Mouse (Mus musculus): ENCODE measurements around the gene Gm10160. TPM values are rescaled to one million over a fixed set of nuclear protein-coding genes. Genes with fewer than 3 reads are reported as not detected.
A peak's percentile ranks its signal among the peaks of the same experiment; 100 is the strongest.
"Not testable (repeated sequence)": the region's sequence is repeated elsewhere in the genome, so short reads cannot be mapped to it uniquely, and the experiment has no call there.

Gene Gm10160
- polyA plus RNA-seq, 2 experiments from 2014 or later, result not detected

DNA sequence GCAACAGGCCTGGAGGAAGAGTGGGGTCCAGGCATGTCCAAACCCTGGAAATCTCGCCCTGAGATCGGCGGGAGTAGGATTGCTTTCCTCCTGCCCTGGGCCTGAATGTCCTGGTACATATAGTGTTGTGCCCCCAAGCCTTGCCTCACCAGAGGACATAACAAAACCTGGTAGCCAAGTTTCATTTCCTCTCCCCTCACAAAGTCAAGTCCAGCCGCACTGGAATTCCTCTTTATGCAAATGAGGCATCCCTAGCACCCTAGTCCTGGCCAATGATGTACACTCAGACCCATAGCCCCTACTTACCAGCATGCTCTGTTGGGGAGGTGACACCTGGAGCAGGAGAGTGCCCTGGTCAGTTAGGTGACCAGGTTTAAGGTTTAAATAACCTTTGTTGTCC lies 627 bp upstream of the Gm10160 start:
- ATAC-seq, result no peak

DNA sequence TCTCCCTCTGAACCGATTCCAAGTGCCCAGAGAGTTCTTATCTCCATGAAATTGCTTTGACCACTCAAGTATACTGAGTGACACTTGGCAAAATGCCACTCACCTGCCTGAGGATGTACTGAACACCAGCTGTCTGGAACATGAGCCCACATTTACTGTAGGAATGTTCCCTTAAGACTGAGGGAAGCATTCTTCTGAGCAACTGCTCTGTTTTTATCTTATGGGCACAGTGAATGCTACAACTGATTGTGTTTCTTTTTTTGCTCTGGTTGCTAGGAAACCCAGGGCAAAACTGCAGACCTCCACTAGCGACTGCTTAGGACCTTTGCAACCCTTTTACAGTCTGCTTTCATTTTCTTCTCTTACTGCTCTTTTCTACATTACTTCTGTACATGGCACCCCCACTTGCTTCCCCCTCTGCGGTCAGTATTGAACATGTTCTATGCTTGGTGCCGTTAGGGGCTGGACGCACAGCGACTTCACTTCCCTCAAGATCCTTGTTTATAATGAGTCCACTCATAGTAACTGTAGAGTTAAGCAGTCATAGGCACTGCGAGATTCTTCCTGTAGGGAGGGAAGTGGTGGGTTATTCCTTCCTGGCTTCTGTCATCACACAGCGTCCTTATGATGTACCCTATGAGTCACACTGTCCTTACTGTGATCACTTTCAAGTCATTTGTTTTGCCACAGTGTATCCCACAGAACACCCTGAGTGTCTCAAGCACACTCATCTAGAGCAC lies 856 bp downstream of the Gm10160 start:
- ATAC-seq, result peak; percentile 78

DNA sequence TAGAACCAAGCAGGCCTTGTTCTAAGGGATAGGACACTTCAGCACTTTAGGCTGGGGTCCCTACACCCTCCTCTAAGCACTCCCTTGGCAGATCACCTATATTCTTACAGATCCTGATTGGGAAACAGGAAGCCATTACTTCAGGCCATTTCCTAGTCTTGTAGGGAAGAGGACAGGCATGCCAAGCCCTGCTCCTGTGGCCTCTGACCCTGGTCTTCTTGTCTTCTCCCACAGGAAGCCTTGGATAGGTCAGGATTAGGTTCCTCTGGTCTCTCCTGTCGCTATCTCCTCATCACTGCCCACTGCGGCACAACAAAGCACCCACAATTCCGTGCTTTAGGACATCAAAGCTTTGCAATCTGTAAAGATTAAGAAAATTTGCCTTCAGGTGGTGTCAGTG lies 3.9 kb downstream of the Gm10160 start:
- ATAC-seq, result no peak

DNA sequence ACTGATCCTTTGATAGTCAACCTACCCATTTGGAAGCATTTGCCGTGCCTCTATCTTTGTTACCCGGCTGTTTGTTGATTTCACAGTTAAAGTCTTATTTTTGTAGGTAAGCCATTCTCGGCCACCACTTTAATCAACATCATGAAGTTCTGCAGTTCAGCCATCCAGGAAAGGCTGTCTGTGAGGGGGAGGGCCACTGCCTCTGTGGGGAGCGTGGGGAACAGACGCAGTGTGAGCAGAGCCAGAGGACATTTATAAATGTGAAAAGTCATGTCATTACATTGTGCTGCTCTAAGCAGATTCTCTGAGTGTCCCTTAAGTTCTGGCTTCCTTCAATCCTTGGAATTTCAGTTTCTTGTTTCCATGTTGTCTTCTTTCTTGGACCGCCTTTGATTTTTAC lies 5.4 kb downstream of the Gm10160 start:
- ATAC-seq, result no peak

DNA sequence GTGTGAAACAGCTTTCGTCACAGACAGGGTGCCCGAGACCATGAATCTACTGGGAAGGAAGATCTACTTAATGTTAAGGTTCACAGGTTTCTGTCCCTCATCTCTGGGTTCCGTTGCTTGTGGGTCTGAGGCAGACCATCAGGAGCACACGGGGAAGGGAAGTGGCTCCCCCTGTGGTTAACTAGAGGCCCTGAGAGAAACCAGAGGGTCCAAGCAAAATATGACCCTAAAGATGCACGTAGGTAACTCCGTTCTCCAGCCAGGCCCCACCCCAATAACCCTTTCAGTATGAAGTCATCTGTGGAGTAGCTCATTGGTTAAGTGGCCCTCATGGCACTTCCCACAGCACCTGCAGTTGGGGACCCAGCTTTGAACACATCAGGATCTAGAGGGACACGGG lies 6.0 kb downstream of the Gm10160 start:
- no peak for ATAC-seq

DNA sequence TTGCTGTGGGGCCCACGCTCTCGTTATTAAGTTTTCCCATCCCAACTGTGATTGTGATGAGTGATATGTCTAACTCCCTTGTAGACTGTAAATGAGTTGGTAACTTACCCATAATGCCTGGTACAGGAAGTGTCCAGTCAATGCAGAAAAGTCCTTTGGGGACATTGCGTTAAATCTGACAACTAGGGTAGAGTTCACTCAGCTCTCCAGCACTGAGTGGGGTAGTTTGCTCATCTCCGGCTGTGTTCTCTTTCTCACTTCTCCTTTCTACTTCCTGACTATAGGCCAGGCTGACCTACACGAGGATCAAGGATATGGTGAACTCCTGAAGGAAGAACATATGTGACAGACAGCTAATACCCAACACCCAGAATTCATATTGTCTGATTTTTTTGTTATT lies 6.4 kb downstream of the Gm10160 start:
- ATAC-seq, result no peak

DNA sequence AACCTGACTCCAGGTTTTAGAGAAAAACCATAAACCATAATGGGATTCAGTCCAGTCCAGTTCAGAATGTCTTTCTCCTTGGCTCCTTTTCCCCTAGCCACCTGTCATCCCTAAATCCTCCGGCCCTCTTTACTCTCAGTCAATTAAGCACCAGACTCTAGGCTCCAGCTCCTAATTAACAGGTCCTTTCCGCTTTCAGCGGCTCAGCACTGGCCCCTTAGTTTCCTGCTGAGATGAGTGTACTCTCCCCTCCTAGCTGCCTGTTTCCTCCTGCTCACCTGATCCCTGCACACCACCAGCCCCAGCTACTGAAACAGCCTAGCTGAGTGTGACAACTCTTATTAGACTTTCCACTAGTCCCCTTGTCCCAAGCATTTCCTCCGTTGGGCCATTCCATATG lies 7.8 kb downstream of the Gm10160 start:
- no peak for ATAC-seq

DNA sequence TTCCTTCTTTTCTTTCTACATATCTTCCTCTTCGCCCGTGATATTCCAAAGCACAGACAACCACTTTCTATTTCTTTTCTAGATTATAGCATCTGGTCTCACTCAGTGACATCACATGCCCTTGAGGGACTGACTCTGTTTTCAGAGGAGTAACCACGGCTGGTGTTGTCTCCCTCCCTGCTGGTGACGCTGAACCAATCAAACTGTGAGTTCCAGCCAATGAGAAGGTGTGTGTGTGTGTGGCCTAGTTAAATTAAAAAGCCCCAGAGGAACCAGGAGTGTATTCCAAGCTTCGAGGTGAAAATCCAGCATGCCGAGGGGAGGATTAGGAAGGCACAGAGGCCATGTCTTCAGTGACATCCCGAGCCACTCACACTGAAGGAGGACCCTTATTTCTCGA lies 8.6 kb downstream of the Gm10160 start:
- no peak for ATAC-seq

DNA sequence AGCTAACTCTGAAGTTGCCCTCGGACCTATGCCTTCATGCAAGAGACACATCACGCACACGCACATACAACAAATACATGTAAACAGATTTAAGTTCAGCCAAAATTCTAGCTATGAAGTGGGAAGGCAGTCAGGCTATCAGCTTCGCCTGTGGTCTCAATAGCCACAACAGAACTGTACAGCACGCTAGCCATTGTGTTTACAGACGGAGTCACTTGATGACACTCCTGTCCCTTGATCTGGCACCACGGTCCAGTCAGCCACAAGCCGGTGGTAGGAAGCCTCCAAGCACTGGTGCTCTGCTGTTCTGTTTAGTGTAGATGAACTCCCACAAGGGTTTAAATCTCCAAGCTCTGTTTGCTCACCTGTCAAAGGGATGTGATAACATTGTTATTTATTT lies 9.6 kb downstream of the Gm10160 start:
- ATAC-seq, result no peak

DNA sequence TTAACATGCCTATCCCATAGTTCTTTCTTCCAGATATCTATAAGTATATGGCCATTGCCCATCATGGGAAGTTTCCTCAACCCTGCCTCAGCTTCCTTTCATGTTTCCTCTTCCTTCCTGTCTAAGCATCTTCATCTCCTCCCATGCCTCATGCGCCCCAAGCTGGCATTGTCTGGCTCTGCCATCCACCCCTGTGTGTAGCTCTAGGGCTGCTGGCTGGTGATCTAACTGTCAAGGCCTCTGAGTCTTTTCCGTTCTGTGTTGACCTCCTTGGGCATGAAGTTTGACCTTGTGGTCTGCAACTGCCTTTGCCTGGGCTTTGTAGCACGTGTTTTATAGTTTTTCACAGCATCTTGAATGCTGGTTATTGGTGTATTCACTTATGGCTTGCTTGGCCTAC lies 10.3 kb downstream of the Gm10160 start:
- no peak for ATAC-seq

DNA sequence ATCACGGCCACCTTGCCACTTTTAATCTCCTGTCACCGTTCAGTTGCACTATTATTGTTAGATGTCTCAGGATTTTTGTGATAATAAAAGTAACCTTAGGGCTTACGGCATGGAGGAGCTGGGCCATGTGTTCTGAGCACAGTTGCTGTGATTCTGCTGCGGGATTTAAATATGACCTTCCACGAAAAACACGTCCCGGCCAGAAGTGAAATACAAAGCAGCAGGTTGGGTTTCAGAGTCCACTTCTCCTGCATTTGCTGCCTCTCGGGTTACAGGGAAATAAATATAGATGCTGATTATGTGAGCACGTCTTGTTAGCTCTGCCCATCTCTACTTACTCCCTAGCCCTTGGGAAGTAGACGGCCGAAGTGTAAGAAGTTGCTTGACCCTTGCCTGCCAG lies 10.8 kb downstream of the Gm10160 start:
- no peak for ATAC-seq

DNA sequence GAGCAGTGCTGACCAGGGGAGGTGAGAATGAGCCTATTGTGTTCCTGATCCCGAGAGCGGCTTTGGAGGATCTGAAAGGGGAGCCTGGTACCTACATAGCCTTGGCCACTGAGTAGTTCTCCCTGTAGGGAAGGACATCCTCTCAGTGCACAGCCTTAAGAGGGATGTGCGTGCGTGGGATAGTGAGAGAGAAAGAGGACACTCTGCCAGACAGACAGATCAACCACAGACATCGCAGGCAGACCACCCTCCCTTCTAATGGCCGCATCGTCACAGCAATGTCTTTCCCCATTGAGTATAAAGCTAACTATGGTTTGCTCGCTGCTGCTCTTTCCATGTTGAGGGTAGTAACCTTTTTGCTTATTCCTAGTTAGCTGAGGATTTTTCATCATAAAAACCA lies 11.7 kb downstream of the Gm10160 start:
- no peak for ATAC-seq

DNA sequence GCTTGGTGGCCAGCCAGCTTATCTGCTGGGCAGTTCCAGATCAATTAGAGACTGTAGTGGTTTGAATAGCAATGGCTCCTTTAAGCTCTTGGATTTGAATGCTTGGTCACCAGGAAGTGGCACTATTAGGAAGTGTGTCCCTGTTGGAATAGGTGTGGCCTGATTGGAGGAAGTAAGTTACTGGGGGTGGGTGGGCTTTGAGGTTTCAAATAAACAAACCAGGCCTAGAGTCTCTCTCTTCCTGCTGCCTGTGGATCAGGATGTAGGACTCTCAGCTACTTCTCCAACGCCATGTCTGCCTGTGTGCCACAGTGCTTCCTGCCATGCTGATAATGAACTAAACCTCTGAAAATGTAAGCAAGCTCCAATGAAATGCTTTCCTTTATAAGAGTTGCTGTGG lies 12.6 kb downstream of the Gm10160 start:
- ATAC-seq, result no peak

DNA sequence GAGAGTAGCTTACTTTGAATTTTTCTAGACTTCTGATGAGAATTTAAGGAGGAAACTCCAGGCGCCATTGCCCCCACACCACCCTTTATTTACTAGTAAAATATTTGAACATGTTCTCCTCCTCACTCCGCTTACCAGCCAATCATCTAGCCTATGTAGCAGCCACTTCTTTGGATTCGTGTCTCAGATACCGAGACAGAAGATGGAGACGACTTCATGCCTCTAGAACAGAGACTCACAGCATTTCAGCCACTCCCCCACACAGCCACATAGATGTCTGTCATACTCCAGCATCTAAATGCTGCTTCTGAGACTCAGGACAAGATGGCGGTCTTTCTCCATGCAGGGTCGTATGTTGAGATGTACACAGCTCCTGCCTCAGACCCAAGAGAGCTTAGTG lies 13.5 kb downstream of the Gm10160 start:
- no peak for ATAC-seq

DNA sequence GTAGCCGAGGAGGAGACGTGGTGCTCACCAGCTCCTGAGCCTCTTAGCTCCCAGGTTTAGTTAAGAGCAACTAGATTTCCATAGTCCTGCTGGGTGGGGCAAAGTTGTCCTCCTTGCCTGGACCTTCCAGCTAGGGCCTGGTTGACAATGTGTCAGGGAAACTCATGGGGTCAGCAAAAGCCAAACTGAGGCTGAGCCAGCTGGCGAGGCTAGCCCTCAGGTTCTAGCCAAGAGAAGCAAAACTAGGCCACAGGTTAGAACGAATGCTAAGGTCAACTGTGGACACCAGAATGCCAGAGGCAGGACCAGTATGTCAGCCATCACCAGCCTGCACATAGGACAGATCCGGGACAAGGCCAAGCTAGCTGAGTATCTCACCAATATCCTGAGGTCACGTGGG lies 14.2 kb downstream of the Gm10160 start:
- ATAC-seq, result no peak

DNA sequence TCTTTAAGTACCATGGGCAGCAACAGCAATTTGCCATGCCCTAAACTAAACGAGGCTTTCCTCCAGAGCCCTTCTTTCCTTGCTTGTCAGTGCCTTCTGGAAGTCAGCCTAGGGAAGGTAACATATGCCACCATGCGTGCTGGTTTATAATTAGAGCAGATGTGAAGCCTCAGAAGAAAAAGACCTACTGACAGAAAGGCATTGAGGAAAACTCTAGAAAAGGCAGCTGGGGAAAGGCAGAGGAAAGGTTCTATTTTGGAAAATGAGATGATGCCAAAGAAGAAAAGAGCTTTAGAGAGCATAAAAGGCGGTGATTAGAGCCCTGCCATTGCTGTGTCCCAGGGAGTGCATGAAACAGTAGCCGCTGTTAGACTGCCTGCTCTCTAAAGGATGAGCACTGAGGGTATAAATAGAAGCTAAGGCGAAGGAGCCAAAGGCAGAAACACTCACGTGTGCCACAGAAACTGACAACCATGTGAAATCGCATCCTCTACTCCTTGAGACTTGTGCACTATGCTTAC lies 14.9 kb downstream of the Gm10160 start:
- ATAC-seq, result no peak

DNA sequence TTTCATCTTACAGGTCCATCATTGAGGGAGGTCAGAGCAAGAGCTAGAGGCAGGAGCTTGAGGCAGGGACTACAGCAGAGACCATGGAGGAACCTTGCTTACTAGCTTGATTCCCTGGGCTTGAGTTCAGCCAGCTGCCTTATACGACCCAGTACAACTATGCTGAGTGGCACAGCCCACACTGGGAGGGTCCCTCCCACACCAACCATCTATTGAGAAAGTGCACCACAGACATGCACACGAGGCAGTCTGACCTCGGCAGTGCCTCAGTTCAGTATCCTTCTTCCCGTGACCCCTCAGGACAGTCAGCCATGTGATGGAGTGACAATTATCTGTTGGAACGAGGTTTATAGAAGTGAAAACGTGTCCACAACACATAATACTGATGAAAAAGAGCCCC lies 15.8 kb downstream of the Gm10160 start:
- ATAC-seq, result no peak

DNA sequence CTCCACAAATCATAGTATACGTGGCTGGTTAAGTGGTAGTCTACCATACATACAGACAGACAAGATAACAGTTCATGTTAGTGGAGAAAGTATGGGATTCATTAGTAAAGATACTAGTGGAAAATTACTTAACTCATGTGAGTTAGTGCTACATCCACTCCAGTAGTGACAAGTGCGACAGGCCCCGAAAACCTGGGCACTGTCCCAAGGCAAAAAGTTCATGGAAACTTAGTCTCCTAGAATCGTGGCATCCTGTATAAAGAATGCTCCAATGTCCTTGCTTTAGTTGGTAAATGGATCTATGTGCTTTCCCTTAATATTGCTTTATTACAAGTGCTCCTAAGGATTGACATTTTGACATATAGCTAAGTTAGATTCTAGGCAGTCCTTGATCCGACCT lies 17.8 kb downstream of the Gm10160 start:
- not testable (repeated sequence) for ATAC-seq

DNA sequence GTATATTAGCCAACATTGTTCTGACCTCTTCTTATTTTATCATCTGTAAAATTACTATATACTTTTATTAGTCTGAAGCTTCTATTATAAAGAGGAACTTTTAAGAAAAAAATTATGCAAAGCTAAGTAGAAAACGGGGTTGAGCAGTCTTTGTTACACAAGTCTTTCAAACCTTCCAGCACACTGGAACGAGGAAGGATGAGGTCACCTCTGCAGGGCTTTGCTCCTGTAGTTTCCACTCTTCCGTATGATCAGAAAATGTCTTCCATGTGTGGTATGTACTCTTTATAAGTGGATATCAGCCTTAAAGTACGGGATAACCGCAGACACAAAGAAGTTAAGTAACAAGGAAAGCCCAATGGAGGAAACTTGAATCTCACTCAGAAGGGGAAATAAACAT lies 20.2 kb downstream of the Gm10160 start:
- ATAC-seq, result no peak

DNA sequence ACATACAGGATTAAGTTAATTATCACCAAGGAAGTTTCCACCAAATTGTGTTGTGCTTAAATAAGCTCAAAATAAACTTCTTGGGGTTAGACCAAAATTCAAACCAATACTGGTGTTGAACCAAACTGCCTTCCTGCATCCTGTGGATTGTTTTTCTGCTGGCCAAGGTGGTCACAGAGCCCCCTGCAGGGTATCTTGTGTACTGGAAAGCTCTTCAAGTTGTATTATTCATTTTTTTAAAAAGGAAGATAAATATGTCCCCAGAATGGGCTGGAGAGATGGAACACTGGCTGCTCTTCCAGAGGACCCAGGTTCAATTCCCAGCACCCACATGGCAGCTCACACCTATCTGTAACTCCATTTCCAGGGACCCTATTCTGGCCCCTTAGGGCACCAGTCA lies 20.7 kb downstream of the Gm10160 start:
- no peak for ATAC-seq

DNA sequence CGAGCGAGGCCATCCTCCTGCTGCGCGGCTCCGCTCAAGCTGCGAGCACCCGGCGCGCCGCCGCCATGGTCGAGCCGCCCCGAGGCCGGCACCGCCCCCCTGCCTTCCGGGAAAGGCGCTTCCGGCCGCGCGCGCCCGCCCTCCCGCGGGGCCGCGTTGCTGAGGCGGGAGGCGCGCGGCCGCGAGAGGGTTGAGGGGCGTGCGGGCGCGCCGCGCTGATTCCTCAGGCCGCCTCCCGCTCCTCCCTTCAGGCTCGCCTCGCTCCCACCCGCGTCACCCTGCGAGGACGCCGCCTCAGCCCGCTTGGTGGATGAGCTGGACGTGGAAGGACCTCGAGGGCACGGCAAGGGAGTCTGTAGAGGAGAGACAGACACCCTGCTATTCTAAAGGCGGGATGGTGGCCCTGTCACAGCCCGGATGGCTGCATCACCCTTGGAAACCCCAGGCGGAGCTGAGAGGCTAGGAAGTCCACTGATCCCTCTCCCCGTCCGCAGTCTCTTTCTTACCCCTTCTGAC lies 26.2 kb downstream of the Gm10160 start, which contains the start of gene Btbd1:
Btbd1 (minus strand) TSS at position 53 of the 516 bp plus-strand sequence.
- ATAC-seq, result peak; percentile 85

DNA sequence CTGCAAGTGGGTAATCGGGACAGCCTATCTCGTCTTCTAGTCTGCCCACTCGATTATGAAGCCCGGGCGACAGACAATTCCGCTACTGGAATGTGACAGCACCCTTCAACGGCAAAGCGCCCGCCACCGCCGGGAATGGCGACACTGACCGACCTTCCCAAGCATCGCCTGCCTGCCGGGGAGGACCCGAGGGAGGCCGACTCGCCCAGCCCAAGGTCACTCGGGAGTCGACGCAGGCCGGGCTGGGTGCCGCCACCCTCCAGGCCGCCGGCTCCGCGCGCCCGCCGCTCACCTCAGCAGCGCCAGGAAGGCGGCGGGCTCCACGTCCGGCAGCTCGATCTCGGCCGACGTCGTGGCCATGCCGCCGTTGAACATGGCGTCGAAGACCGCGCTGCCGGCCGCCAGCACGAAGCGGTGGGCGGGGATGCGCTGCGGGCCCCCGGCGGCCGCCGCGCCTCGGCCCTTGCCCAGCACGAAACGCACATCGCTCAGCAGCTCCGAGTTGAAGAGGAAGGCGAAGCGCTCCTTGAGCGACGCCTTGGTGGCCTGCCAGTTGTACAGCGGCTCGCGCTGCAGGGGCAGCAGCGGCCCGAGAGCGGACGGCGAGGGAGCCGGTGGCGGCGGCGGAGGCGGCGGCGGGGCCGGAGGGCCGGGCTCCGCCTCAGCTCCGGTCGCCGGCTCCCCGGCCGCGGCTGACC lies 26.8 kb downstream of the Gm10160 start:
- peak; percentile 38 for ATAC-seq

DNA sequence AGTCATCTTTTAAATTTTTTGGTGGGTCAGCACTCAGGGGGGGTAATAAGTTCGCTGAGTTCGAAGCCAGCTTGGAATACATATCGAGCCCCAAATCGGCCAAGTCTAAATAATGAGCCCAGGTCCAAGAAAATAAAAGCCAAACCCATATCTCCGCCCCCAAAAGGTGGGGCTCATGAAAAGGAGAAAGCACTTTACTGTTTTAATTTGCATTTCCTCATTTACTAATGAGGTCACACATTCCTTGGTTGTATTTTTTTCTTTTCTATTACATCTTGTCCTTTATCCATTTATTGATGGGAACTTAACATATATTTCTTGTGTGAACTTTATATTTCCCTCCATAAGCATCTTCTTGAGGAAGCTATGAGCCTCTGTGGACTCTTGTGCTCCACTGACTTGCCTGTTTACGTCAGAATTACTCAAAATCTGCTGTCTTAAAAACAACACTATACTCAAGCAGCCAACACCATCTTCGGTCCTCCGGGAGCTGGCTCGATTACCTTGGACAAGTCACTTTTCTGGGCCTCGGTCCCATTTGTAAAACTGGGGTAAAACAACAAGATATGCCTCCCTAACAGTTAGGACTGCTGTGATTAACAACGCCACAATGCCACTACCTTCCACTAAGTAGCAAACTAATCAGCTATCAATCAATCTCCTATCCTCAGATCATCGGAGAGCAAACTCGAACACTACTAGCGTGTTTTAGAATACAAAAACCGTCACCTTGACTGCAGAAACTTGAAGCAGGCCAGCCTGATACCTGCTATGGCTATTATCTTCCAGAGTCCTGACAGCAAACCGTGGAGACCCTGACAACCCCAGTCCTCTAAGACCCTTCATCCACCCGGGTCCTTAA lies 27.6 kb downstream of the Gm10160 start:
- peak; percentile 12 for ATAC-seq
